Mouse (Mus musculus) kidney, postnatal 25 days (tissue): ENCODE results near the gene Mrps9.
"Not testable (repeated sequence)": the region's sequence is repeated elsewhere in the genome, so short reads cannot be mapped to it uniquely, and the experiment has no call there.

Experiments
- DNase-seq, 2 experiments: peaks; one replicate each; pipeline ENCODE4 v3.0.0; 2021; ENCODE audit warnings: mixed read lengths in 2 of 2

Mrps9 gene

DNA sequence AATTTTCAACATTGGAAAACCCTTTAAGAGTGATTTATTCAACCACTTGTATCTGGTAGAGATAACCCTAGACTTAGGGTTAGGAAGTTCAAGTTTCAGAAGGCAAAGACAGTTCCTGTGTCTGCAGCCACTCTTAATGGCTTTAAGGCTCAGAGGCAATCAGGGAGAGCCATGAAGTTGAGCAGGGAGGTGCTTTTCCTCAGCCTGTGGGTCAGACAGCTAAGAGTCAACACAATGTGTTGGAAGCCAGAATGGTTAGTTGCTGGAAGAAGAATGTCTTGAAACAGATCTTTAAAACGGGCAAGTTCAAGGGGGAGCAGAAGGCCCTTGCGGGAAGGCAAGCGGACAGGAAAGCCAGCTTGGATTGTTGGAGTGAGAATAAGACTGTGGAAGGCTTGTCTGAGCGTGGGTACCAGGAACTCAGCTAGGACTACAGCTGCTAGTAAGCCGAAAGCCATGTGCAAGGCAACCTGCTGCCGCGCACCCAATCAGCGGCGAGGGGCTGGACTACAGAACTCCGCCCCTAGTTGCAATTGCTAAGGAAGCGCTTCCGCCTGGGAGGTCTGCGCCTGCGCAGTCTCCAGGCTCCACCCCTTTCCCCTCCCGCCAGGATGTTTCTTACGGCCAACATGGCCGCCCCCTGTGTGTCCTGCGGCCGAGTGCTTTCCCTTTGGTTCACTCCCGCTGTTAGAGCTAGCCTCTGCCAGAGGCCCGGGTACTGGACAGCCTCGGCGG is at the start of gene Mrps9:
Gene Mrps9, plus strand, starts transcription at position 571 of the 735 bp plus-strand sequence.
- peak; percentile 97 to 98 for DNase-seq

DNA sequence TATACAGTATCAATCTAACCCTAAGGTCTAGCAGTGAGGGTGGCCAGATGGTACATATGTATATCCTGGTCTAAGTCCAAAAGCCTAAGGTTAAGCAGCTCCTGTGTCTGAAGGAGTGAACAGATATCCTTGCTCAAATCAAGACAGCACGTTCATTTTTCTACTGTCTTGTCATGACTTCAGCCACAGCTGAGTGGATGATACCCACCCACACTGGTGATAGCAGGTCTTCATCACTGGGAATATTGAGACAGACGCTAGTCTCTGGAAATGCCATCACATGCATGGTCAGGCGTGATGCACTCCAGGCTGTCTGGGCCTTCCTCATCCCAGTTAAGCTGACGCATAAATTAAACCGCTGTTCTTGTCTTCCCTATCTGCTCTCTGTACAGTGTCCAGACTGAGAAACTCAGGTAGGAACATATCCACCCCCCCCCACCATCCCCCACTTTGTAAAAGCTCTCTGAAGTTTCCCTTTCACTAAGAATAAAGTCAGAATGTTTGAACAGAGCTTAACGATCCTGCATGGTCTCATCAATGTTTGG is 37.7 kb upstream of the Mrps9 start:
- DNase-seq: no peak

DNA sequence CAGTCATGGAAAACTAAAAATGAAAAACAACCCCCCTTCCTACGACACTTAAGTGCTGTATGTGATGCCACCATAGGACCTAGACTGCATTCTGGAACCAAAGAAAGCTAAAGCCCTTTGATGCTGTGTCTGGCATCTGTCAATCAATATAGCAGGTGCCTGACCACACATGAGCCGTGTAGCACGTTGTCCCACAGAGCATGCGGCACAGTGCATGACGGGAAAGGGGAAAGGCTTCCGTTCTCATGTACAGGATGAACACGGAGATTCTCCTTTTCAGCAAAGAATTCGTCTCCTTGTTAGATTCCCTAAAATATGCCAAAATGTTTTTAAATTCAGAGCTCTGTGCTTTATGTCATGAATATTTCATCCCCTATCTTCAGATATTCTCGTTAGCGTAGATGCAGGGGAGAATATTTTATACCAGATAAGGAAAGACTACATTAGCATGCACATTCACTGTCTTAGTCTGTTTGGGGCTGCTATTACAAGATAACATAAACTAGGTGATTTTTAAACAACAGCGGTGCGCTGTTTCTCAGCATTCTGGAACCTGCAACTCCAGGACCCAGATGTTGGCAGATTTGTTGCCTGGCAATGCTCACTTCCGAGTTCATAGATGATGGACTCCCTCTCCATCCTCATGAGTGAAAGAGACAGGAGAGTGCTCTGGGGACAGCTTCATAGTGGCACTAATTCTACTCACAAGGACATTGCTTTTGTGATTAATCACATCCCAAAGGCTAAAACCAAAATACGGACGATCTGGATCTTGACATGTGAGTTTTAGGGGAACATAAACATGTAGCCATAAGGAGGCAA is 36.0 kb upstream of the Mrps9 start:
- DNase-seq: no peak

DNA sequence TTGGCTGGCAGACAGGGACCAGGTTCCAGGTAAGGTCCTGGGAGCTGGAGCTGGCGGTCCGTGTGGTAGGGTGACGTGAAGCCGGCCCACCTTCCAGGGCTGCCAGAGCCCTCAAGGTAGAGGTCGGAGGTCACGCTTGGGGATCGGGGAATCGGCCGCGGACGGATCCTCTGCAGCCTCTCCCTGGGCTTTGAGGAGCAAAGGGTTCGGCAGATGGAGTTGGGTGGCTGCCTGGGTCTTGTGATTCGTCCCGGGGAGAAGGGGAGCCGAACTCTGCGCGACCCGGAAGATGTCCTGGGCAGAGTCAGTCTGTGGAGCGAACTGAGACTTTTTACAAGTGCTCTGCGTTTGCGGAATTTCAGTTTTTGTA is 350 bp downstream of the Mrps9 start:
- peak in 1 of 2 experiments; percentile 58 for DNase-seq

DNA sequence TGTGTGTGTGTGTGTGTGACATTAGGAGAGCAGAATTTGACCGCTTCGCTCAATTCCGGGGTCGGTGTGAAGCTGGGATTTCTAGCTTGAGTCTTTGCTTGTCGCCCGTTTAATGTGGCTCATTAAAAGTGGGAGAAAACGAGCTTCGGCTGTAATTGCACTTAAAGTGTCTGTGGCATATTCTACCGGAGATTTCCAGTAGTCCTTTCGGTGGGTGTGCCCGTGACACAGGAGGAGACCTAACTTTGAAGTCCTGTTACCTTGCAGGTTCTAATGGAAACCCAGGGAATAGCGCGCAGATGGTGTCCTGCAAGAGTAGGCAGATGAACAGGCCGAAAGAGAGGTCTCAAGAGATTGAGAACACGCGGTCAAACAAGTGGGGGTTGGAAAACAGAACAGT is 777 bp downstream of the Mrps9 start:
- no peak for DNase-seq

DNA sequence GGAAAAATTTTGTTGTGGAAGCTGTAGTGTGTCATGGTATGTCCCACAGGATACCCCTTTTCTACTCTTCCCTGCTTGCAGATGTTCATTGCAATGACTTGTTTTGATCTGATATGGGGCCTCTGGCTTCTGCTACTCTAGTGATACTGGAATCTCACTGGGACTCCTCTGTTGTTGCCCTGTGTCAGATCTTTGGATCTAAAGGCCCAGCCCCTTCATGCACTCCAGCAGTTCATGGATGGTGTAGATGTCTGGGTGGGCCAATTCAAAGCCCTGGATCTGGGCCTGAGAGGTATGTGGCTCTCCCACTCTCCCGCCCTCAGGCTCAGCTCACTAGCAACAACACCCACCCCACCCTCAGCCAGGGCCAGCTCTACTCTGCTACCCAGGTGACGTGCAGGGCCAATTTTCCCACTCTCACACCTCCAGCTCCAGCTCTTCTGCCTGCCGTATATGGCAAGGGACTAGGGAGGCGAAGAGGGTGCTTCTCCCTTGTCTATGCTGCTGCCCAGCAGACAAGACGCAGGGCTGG is 13.8 kb downstream of the Mrps9 start:
- DNase-seq: no peak

DNA sequence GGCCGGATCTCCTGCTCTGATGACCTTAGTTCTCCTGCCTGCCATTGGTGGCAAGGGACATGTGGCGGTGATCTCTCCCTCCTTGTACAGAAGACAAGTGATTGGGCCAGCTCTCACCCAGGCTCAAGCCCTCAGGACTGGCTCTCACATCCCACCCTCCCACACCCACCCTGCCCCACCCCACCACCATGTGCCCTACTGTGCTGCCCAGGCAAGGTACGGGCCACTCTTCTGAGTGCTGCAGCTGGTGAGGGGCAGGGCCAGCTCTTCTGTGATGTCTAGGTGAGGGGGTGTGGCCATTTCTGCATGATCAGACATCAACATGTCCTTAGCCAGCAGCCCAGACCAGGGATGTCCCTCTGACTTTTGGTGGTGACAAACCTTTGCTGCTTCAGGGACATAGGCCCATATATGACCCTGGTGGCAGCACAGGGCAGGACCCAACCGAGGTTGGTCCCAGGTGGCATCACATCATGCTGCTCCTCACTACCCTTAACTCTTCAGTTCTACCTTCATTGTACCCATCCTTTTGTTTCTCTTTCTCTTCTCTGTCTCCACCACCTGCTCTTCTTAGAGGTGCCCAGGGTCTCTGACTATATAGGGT is 14.4 kb downstream of the Mrps9 start:
- DNase-seq: no peak

DNA sequence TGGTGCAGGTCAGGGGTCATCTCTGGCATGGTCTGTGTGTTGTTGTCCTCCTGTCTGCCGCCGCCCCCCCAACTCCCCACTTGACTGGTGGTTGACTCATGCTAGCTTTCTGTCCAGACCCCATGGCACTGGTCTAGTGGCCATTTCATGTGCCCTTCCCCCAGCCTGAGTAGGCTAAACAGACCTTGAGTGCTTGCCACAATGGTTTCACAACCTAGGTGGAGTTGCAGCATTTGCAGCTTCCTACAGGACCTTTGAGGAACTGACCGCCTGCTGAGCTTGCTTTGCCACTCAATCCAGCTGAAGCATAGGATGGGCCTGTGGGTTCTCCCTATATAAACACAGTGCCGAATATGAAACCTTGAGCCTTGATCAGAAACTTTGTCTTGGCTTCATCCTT is 15.0 kb downstream of the Mrps9 start:
- DNase-seq: no peak

DNA sequence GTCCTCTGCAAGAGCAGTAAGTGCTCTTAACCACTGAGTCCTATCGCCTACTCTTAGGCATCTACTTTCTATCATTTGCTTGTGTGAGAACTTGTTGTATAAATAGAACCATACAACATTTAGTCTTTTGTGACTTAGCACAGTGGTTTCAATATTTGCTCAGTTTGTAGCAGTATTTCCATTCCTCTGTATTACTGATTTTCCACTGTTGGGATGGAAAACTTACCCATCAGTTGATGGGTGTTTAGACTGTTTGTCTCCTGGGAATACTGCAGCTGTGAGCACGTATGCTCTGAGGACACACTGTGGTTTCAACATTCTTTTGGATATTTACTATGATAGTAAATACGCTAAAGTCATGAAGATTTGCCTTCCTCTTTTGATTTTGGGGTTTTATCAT is 16.2 kb downstream of the Mrps9 start:
- DNase-seq: no peak

DNA sequence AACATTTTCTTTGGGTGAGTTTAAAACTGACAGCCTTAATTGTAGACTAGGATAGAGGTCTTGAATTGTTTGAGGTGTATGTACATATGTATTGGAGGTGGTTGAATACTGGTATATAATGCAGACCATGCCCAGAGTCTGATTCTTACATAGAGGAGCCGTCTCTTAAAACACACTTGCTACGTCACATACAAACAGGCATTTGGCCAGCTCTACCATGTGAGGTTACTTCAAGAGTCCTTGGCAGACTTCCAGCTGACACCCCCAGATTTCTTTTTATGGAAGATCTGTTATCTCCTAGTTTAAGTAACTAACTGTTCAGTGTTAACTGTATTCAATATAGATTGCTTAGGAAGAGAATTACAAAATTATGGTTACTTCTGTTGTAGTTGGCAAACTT is 23.1 kb downstream of the Mrps9 start:
- no peak for DNase-seq

DNA sequence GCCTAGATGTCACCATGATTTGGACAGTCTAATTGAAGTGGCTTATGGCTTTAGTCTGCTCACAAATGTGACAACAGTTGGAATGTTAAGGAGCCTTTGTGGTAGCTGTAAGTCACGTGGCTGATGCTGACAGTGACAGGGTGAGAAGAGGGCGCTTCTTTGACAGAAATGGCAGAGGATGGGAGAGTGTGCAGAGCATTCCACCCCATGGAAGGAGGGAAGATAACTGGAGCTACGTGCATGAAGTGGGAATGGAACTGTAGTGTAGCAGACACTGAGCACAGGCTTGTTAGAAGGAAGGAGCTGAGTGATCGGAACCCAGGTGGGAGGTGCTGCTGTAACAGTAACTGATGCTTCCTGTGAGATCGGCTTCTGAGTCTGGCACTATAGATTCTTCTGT is 24.2 kb downstream of the Mrps9 start:
- DNase-seq: no peak

DNA sequence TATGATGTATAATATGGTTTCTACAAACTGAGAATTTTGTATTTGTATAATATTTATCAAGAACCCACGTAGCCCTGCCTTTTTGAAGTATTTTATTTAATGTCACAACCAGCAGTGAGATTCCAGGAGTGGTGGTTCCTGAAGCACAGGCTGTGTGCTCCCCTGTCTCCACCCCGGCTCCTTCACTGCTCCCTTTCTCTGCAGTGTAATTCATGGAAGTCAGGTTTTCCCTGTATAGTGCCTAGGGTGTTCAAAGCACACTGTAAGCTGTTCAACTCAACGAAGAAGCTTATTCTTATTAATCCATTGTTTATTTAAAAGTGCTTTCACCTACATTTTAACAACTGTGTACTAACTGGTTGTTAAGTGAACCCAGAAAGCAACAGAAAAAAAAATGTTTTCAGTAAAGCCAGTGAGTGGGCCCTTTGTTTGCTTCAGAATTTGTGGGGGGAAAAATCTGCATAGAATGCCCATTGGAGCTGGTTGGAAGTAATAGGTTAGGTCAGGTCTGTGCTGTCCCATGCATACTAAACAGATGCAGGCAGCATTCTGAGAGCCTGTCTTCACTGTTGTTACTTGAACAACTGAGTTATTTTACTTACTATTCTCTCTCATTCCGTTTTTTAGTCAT is 25.5 kb downstream of the Mrps9 start:
- no peak for DNase-seq

DNA sequence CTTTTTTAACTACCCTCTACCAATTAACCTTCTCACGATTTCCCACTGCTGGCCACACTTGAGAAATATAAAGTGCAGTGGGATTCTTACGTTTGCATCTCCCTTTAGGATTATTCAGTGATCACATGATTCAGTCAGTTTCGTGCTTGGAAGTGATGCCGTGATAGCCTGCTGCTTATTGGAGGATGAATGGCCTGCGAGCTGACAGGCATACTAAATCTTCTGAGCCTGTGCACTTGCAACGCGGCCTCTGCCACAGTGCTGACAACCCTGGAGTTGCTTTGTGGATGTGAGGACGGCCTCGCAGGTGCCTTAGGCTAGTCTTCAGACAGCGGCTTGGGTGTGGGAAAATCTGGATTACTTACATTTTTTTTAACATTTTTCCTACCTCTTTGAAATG is 26.2 kb downstream of the Mrps9 start:
- no peak for DNase-seq

DNA sequence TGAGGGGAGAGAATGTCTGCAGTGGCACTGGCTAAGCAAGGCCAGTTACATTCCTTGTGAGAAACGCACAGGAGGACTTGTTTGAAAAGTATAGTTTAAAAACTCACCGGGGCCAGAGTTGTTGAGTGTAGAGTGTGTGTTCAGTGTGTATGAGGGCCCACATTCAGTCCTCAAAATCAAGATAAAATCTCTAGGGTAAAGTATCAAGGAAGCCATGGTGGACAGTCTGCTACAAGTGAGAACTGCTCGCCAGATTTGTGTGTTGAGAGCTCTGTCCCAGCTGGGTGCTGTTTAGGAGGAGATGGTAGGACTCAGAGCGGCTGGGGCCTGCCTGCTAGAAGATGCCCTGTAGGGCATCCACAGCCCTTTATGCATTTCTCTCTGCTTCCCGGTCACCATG is 27.8 kb downstream of the Mrps9 start:
- no peak for DNase-seq

DNA sequence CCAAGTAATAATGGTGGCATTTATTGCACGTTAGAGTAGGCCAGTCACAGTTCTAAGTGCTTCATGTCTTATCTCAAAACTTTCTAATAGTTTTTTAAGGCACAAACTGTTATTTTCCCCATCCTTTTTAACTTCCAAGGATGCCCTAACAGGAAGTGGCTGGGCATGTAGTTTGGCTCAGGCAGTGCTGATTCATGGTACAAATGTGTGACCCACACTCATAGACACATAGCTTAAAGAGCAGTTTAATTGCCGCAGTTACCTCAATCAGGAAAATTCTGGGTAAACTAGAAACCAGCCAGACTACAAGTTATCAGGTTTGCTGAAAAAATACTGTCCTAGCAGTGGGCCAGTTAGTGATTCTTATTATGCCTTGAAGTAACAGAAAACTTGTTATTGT is 31.2 kb downstream of the Mrps9 start:
- DNase-seq: no peak

DNA sequence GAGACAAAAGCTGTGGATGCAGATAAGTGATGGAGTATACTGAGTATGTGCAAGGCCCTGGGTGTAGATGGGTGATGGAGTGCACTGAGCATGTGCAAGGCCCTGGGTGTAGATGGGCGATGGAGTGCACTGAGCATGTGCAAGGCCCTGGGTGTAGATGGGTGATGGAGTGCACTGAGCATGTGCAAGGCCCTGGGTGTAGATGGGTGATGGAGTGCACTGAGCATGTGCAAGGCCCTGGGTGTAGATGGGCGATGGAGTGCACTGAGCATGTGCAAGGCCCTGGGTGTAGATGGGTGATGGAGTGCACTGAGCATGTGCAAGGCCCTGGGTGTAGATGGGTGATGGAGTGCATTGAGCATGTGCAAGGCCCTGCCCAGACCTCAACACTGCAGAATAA is 32.4 kb downstream of the Mrps9 start:
- not testable (repeated sequence) for DNase-seq

DNA sequence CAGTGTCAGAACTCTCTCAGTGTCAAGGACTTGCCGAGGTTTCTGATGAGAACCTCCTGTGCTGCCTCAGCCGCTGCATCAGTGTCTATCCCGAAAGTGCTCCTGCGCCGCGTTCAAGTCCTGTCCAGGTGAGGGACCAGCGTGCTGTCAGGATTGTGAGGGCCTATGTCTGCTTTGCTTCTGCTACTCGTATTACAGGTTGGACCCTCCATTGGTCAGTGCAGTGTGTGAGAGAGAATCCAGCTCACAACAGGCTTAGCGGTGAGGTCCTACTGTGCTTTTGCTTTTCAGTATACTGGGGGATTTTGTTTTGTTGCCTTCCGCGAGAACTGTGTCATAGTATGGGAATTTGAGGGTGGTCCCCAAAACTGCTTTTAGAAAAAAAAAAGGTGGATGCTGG is 36.8 kb downstream of the Mrps9 start:
- DNase-seq: no peak

DNA sequence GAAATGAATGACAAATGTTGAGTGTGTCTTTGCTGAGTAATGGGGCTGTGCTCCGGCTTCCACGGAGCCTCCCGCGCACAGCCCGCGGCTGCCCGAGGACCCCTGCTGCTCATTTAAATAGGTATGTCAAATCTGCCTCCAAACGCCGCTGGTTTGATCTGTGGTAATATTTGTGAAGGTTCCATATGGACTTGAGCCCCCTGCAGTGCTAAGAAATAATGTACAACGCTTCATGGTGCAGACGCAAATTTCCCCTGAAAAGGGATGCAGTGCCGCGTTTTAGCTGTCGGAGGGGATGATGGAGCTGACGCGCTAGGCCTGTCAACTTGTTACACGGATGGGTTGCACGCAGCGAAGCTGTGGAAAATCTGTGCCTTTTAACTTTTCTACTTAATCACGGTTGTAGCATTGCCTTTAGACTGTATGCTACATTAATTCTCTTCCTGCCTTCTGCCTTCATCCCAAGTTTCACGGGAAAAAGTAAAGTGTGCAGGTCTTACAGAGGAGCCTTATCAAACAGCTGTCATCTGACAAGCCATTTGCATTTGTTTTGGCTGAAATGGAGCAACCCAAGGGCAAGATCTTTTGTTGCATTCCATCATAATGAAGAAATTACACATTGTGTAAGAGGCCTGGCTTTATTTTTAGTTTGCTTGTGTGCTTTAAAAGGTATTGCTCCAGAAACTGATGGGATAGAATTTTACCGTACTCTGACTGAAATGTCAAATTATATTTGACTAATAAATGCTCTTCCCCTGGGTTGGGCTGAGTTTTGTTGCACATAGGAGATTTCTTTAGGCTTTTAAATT is 37.7 kb downstream of the Mrps9 start:
- DNase-seq: no peak

DNA sequence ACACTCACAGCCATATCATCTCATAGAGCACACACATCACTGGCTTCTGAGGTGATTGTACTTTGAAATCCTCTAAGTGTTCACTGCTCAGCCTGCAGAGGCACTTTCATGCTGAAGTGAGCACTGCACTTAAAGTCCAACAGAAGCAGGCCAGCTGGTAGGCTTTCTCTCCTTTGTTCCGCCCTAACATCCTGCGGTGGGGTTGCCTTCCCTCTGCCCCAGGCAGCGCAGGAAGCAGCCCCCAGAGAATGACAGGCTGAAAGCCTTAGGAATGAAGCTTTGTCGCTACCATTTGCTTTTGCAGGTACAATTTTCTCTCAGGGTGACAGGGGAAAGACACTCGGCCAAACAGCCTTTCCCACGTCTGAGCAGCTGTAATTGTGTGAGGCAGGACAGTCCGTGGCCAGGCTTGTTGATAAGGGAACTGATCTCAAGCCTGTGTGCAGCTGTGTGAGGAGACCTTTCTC is 38.4 kb downstream of the Mrps9 start:
- DNase-seq: no peak

DNA sequence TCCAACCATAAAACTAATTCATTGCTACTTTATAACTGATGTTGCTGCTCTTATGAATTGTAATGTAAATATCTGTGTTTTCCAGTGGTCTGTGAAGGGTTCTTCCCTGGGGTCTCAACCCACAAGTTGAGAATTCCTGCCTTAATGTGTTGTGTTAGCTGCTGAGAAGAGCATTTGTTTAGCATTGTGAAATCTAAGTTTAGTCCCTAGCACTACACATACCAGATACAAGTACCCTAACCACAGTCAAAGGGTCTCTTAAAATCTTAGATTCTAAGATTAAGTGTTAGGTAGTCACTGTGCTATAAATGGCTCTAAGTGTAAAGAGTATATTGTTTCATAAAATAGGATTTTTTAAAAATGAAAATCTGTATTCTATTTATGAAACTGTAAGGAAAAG is 43.7 kb downstream of the Mrps9 start:
- DNase-seq: no peak

DNA sequence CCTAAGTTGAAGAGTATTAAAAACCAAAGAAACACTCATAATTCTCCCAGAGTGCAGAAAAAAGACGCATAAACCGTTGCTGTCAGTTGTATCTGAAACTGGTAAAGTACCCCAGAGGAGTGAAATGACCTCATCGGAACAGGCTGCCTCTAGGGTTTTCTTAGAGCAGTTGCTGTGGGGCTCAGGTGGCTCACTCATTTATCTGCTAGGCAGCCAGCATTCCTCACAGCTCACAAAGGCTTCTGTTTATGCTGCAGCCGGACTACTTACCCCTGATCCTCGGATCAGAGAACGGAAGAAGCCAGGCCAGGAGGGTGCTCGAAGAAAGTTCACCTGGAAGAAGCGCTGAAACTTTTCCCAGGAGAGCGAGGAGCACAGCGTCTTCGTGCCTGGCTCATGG is 54.1 kb downstream of the Mrps9 start:
- DNase-seq: no peak

DNA sequence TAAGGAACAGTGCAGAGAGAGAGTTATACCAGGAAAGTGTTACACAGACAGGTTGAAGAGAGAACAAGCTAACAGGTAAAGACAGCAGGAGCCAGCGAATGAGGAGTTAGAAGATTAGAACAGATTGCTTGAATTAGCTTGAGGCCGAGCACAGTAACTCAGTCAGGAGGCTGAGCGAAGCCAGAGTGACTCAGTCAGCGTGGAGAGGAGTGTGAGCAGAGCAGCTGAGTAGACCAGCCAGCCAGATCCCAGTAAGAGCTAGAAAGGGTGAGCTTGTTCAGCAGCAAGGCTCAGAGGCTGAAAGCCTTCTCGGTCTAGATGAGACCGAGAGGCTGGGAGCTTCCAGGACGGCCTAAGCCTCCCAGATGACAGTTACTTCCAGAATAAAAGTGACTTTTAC is 55.7 kb downstream of the Mrps9 start:
- DNase-seq: no peak
